Mouse (Mus musculus) spleen, adult 2 months (tissue): ENCODE data around the gene P2rx3. TPM values are rescaled to one million over a fixed set of nuclear protein-coding genes. Genes with fewer than 3 reads are reported as not detected.

Experiments used
- DNase-seq, 2 experiments: peaks; one replicate each; pipeline versions ENCODE4 v3.0.0 to v3.0.0-alpha.2; 2012 to 2021; ENCODE audit warnings: low spot score in 2 of 2, low read depth in 1 of 2
- H3K27ac ChIP-seq: fragments of 200-500 bp; 2 replicates; pipeline ENCODE4 v1.5.1; 2012; ENCODE audit warnings: low read length, inconsistent platforms; ENCODE audit not compliant: insufficient read depth
- H3K27me3 ChIP-seq: fragments of 200-500 bp; 2 replicates; pipeline ENCODE4 v1.6.1; 2012; ENCODE audit warnings: mild to moderate bottlenecking, moderate library complexity, low read length, inconsistent platforms; ENCODE audit not compliant: control insufficient read depth, insufficient read depth
- H3K36me3 ChIP-seq: fragments of 200-500 bp; 2 replicates; pipeline ENCODE4 v1.6.1; 2012; ENCODE audit warnings: mild to moderate bottlenecking, low read length, inconsistent platforms; ENCODE audit not compliant: control insufficient read depth, insufficient read depth
- H3K4me1 ChIP-seq: fragments of 200-500 bp; 2 replicates; pipeline ENCODE4 v1.6.1; 2011; ENCODE audit warnings: inconsistent platforms; ENCODE audit not compliant: control insufficient read depth, insufficient read depth, insufficient read length
- H3K4me3 ChIP-seq: fragments of 200-500 bp; 2 replicates; pipeline ENCODE4 v1.5.1; 2011; ENCODE audit warnings: mild to moderate bottlenecking, inconsistent platforms; ENCODE audit not compliant: insufficient read depth, insufficient read length; ENCODE audit errors: extremely low read depth
- CTCF ChIP-seq: fragments of 200-500 bp; IDR thresholded peaks from 2 replicates; pipeline ENCODE4 v1.5.1; 2011; ENCODE audit warnings: mild to moderate bottlenecking, inconsistent platforms; ENCODE audit not compliant: insufficient read depth, insufficient read length, insufficient replicate concordance; ENCODE audit errors: extremely low read depth
- POLR2A ChIP-seq: fragments of 200-500 bp; IDR thresholded peaks from 2 replicates; pipeline ENCODE4 v1.6.1; 2011; ENCODE audit warnings: low read depth, low read length, inconsistent platforms
- WGBS: fragments of 180-500 bp; shearing (Covaris S2); methylation state at CpG from one replicate; pipeline ENCODE4 v1.1.7; 2018; 5-methylcytosine and 5-hydroxymethylcytosine counted together
- polyA plus RNA-seq: library from polyadenylated mRNA; depleted of rRNA; stranded (reverse); fragments of >200 nt; gene quantifications from 2 replicates; pipeline ENCODE4 v1.2.3, GENCODE M21; 2012

P2rx3 gene
- polyA plus RNA-seq, 1 experiment, result 0.28 TPM

- Histone ChIP-seq H3K4me1 (no peaks in the 10 kb centered on the region), H3K36me3 (peaks cover 7% of the 10 kb centered on the region), H3K4me3 (no peak overlapping the region), H3K27me3 (no peaks in the 10 kb centered on the region), H3K27ac (no peak overlapping the region)
- TF ChIP-seq CTCF (no peak), POLR2A (no peak)
- no peak for DNase-seq
- WGBS, result 92% methylated on average over 5 of the region's 5 CpGs
Measured at GRCm38 (mm10) chr2:85066937-85067336, 29.7 kb upstream of the P2rx3 start.

GRCm38 (mm10) chr2:85065141-85065875 lies 28.0 kb upstream of the P2rx3 start:
- peaks cover 3% of the 10 kb centered on the region; the same call in 1 of the 2 replicates for H3K4me1 ChIP-seq
- peaks cover 6% of the 10 kb centered on the region for H3K36me3 ChIP-seq
- 85% methylated on average over 12 of the region's 12 CpGs for WGBS
- no peaks in the 10 kb centered on the region for H3K27me3 ChIP-seq
- no peak overlapping the region for H3K27ac ChIP-seq
- H3K4me3 ChIP-seq, result no peak overlapping the region
- TF ChIP-seq POLR2A (no peak), CTCF (no peak)
- DNase-seq, result no peak

- no peak for DNase-seq
- TF ChIP-seq CTCF, result no peak
- no peak for TF ChIP-seq POLR2A
- WGBS, result 44% methylated on average over 8 of the region's 10 CpGs
Measured at GRCm38 (mm10) chr2:85061107-85061541, 23.9 kb upstream of the P2rx3 start.

GRCm38 (mm10) chr2:85060591-85061060 lies 23.4 kb upstream of the P2rx3 start:
- Histone ChIP-seq H3K4me1 (peaks cover 3% of the 10 kb centered on the region; the same call in 1 of the 2 replicates), H3K27me3 (no peaks in the 10 kb centered on the region), H3K4me3 (no peak overlapping the region; the same call in 1 of the 2 replicates), H3K36me3 (peaks cover 16% of the 10 kb centered on the region), H3K27ac (no peak overlapping the region)
- TF ChIP-seq POLR2A (no peak), CTCF (no peak)
- DNase-seq, result no peak
- 16% methylated on average over 11 of the region's 11 CpGs for WGBS

More at GRCm38 (mm10) chr2:85061107-85061541, 23.9 kb upstream of the P2rx3 start:
- Histone ChIP-seq H3K36me3 (peaks cover 16% of the 10 kb centered on the region), H3K27me3 (no peaks in the 10 kb centered on the region), H3K4me1 (peaks cover 3% of the 10 kb centered on the region; the same call in 1 of the 2 replicates), H3K27ac (no peak overlapping the region), H3K4me3 (no peak overlapping the region)

GRCm38 (mm10) chr2:85059677-85060076 lies 22.4 kb upstream of the P2rx3 start:
- Histone ChIP-seq H3K4me3 (no peak overlapping the region), H3K4me1 (peaks cover 3% of the 10 kb centered on the region; the same call in 1 of the 2 replicates), H3K27ac (no peak overlapping the region), H3K36me3 (peaks cover 16% of the 10 kb centered on the region), H3K27me3 (no peaks in the 10 kb centered on the region)
- TF ChIP-seq CTCF, result no peak
- TF ChIP-seq POLR2A, result no peak
- WGBS, result 91% methylated on average over 6 of the region's 6 CpGs
- no peak for DNase-seq

GRCm38 (mm10) chr2:85056711-85057110 lies 19.4 kb upstream of the P2rx3 start:
- no peak for TF ChIP-seq POLR2A
- no peak for TF ChIP-seq CTCF
- H3K4me1 ChIP-seq, result peaks cover 3% of the 10 kb centered on the region; the same call in 1 of the 2 replicates
- H3K27me3 ChIP-seq, result no peaks in the 10 kb centered on the region
- H3K36me3 ChIP-seq, result peaks cover 16% of the 10 kb centered on the region
- no peak overlapping the region for H3K27ac ChIP-seq
- no peak overlapping the region for H3K4me3 ChIP-seq
- DNase-seq, result no peak
- 60% methylated on average over 5 of the region's 5 CpGs for WGBS

GRCm38 (mm10) chr2:85053192-85053816 lies 16.0 kb upstream of the P2rx3 start:
- no peak for DNase-seq
- H3K36me3 ChIP-seq, result peaks cover 7% of the 10 kb centered on the region
- no peak for TF ChIP-seq CTCF
- TF ChIP-seq POLR2A, result no peak
- no peaks in the 10 kb centered on the region for H3K4me1 ChIP-seq
- 90% methylated on average over 5 of the region's 5 CpGs for WGBS
- no peak overlapping the region for H3K4me3 ChIP-seq
- no peak overlapping the region for H3K27ac ChIP-seq
- H3K27me3 ChIP-seq, result no peaks in the 10 kb centered on the region
